Mouse (Mus musculus) stomach, postnatal 0 days (tissue): ENCODE results near the gene Tubb4b.

ENCODE experiments used
- CTCF ChIP-seq: IDR thresholded peaks from 2 replicates; pipeline ENCODE4 v1.5.1; 2016; ENCODE audit warnings: antibody characterized with exemption, low read depth, mild to moderate bottlenecking, moderate library complexity
- EP300 ChIP-seq: optimal IDR thresholded peaks from 2 replicates; pipeline ENCODE3; 2016; ENCODE audit warnings: antibody characterized with exemption

DNA sequence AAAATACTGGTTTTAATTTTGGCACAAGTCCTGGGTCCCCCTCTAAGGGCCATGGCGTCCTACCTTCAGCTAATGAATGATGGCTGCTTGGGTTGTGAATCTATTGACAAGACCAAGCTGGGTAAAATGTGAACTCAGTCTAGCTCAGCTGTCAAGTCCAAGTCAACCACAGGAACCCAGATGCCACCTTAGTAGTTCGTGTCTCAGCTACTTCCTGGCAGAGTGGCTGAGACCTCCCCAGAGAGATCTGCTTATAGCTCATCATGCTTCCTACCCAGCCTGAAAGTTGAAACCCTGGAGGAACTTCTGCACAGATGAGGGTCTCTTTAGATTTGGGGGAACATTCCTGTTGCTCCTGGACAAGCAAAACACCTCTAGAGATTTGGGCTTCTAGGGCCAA lies 41.2 kb downstream of the Tubb4b start:
- TF ChIP-seq CTCF (no peak), EP300 (no peak)
